Mouse (Mus musculus): Measurements from ENCODE around the gene Trpm4. TPM values are rescaled to one million over a fixed set of nuclear protein-coding genes. Genes with fewer than 3 reads are reported as not detected.

Gene Trpm4
- polyA plus RNA-seq, 1 experiment from 2014 or later, result 21.9 TPM

DNA sequence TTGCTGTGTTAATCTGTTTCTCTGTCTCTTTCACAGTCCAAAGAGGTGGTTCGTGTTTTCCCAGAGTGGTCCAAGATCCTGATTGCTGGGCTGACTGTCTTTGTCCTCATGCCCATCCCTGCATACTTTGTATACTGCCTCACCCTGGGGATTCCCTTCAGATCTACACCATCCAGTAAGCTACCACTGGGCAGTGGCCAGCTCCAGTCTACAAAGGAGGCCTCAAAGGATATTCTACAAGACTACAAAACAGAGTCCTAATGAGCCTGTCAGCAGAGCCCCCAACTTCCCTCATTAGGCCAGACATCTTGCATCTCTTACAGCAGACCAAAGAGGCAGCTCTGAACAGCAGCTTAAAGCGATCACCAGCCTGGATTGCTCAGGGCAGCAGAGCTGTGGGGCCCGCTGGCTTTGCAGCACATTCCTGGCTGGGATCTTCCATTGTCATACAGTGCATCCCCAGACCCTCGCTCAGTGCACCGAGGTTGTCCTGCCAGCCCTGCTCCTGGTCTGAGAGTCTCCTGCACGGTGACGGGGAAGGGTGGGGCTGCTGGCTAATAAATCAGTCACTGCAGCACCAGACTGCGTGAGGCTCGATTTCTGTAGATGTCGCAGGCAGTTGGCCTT is 60.7 kb downstream of the Trpm4 start:
- Histone ChIP-seq H3K36me3 (ENCODE audit: insufficient read depth, low read length) (no peaks in the 10 kb centered on the region), H3K9ac (replicated peaks; ENCODE audit: low read depth) (no peak overlapping the region), H3K4me2 (replicated peaks; ENCODE audit: low read depth, low read length) (no peak overlapping the region), H3K27me3 (replicated peaks; ENCODE audit: insufficient read depth, low read length) (no peaks in the 10 kb centered on the region), H3K4me1 (ENCODE audit: insufficient read depth, low read depth, low read length) (no peaks in the 10 kb centered on the region), H3K9me3 (ENCODE audit: low read length) (no peaks in the 10 kb centered on the region), H3K4me3 (ENCODE audit: low read depth, low read length) (no peak overlapping the region), H3K27ac (ENCODE audit: low read length) (no peak overlapping the region)
- no peak for TF ChIP-seq CTCF (IDR thresholded peaks at IDR 0.05)
- TF ChIP-seq EP300 (IDR thresholded peaks at IDR 0.05), result no peak
- 65% methylated on average over 10 of the region's 10 CpGs for WGBS
- ATAC-seq (no peak), DNase-seq (ENCODE audit: low spot score) (no peak)

DNA sequence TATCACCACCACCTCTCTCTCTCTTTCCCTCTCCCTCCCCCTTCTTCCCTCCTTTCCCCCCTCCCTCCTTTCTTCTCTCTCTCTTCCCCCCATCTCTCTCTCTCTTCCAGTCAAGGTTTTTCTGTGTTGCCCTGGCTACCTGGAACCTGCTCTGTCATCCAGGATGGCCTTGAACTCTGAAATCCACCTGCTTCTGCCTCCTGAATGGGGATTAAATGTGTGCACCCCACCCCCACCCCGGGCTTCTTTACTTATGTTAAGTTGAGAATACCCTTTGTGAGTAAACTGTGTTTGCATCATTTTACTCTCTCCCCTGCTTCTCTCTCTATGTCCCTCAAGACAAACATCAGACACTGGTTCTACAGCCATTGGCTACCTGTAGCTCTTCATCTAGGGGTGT is 68.1 kb downstream of the Trpm4 start:
- no peak overlapping the region for H3K4me3 ChIP-seq (ENCODE audit: low read depth, low read length)
- no peak overlapping the region for H3K27ac ChIP-seq (ENCODE audit: low read length)
- no peak for ATAC-seq
- H3K4me1 ChIP-seq (ENCODE audit: insufficient read depth, low read depth, low read length), result 0 out of 2 replicates have a peak, but pooled peaks cover 3% of the 10 kb centered on the region
- H3K9me3 ChIP-seq (ENCODE audit: low read length), result no peaks in the 10 kb centered on the region
- H3K36me3 ChIP-seq (ENCODE audit: insufficient read depth, low read length), result no peaks in the 10 kb centered on the region
- no peak overlapping the region for H3K4me2 ChIP-seq (replicated peaks; ENCODE audit: low read depth, low read length)
- no peaks in the 10 kb centered on the region for H3K27me3 ChIP-seq (replicated peaks; ENCODE audit: insufficient read depth, low read length)
- no peak for DNase-seq (ENCODE audit: low spot score)
- no peak overlapping the region for H3K9ac ChIP-seq (replicated peaks; ENCODE audit: low read depth)
- WGBS, result 74% methylated on average over 1 of the region's 1 CpGs
- TF ChIP-seq CTCF (IDR thresholded peaks at IDR 0.05) (no peak), EP300 (IDR thresholded peaks at IDR 0.05) (no peak)

DNA sequence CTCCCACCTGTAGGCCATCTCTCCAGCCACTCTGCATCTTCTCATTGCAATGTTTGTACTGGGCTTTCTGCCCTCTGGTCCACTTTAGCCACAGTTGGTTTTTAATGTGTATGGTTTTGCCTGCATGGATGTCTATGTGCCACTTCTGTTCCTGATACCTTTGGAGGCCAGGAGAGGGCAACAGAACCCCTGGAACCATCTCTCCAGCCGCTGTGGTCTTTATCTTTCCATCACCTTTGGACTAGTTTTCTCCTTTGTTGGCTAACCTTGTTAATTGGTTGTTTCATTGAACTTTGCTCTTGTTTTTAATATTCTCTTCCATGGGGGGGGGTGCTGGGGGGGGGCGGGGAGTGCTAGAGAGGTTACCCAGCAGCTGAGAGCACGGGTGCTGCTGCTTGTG is 69.2 kb downstream of the Trpm4 start:
- WGBS, result 74% methylated on average over 3 of the region's 3 CpGs
- no peak for ATAC-seq
- Histone ChIP-seq H3K27me3 (replicated peaks; ENCODE audit: insufficient read depth, low read length) (0 out of 2 replicates have a peak, but pooled peaks cover 3% of the 10 kb centered on the region), H3K9me3 (ENCODE audit: low read length) (no peaks in the 10 kb centered on the region), H3K4me2 (replicated peaks; ENCODE audit: low read depth, low read length) (no peak overlapping the region), H3K4me1 (ENCODE audit: insufficient read depth, low read depth, low read length) (0 out of 2 replicates have a peak, but pooled peaks cover 3% of the 10 kb centered on the region), H3K4me3 (ENCODE audit: low read depth, low read length) (no peak overlapping the region), H3K36me3 (ENCODE audit: insufficient read depth, low read length) (no peaks in the 10 kb centered on the region), H3K27ac (ENCODE audit: low read length) (no peak overlapping the region), H3K9ac (replicated peaks; ENCODE audit: low read depth) (no peak overlapping the region)
- DNase-seq (ENCODE audit: low spot score), result no peak
- TF ChIP-seq CTCF (IDR thresholded peaks at IDR 0.05), result peak; percentile 7; the same call in 1 of the 2 replicates
- TF ChIP-seq EP300 (IDR thresholded peaks at IDR 0.05), result no peak

DNA sequence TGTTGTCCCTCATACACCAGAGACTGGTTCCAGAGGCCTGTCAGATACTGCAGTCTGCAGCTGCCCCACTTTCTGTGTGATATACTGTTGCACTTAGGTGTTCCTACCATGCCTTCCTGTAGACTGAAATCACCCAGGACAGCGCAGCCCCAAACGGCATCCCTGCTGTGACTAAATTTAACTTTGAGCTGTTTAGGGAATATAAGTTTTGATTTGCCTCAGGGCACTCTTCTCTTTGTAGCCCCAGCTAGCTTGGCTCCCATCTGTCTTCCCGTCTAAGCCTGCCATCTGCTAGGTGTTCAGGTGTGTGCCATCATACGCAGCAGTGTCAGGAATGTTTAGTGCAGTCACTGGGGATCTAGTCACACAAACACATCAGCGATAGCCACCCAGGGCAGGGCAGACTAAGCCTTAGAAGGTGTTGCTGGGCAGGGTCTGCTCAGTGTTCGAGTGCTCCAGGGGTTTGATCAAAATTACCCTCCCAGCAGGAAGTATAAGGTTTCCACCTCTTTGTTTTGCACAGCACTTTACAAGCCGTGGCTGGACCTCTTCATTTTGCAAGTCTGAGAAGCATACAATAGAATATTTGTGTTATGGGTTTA is 70.5 kb downstream of the Trpm4 start:
- 59% methylated on average over 7 of the region's 7 CpGs for WGBS
- no peak overlapping the region for H3K4me3 ChIP-seq (ENCODE audit: low read depth, low read length)
- no peak overlapping the region for H3K4me2 ChIP-seq (replicated peaks; ENCODE audit: low read depth, low read length)
- H3K9me3 ChIP-seq (ENCODE audit: low read length), result no peaks in the 10 kb centered on the region
- DNase-seq (ENCODE audit: low spot score), result no peak
- 0 out of 2 replicates have a peak, but pooled peaks cover 3% of the 10 kb centered on the region for H3K27me3 ChIP-seq (replicated peaks; ENCODE audit: insufficient read depth, low read length)
- TF ChIP-seq EP300 (IDR thresholded peaks at IDR 0.05), result no peak
- TF ChIP-seq CTCF (IDR thresholded peaks at IDR 0.05), result no peak
- 0 out of 2 replicates have a peak, but pooled peaks cover 3% of the 10 kb centered on the region for H3K4me1 ChIP-seq (ENCODE audit: insufficient read depth, low read depth, low read length)
- ATAC-seq, result no peak
- H3K9ac ChIP-seq (replicated peaks; ENCODE audit: low read depth), result no peak overlapping the region
- no peaks in the 10 kb centered on the region for H3K36me3 ChIP-seq (ENCODE audit: insufficient read depth, low read length)
- H3K27ac ChIP-seq (ENCODE audit: low read length), result no peak overlapping the region

DNA sequence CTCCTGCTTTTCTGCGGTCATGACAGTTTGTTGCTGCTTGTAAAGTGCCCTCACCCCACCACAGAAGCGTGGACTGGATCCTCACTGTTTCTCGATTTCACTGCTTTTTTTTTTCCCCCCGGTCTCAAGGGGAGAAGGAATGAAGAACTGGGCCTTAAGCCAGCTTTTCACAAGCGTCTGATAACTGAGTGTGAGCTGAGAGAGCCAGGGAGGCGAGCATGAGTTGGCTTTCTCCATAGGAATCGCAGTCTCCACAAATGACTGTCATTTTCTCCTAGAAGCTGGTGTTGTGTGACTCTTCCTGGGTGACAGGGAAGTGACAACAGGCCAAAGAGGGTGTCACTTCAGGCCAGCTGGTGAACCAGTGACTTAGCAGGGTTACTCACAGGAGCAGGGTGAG is 71.3 kb downstream of the Trpm4 start:
- no peak overlapping the region for H3K4me3 ChIP-seq (ENCODE audit: low read depth, low read length)
- H3K4me2 ChIP-seq (replicated peaks; ENCODE audit: low read depth, low read length), result no peak overlapping the region
- no peaks in the 10 kb centered on the region for H3K36me3 ChIP-seq (ENCODE audit: insufficient read depth, low read length)
- H3K4me1 ChIP-seq (ENCODE audit: insufficient read depth, low read depth, low read length), result 0 out of 2 replicates have a peak, but pooled peaks cover 3% of the 10 kb centered on the region
- 0 out of 2 replicates have a peak, but pooled peaks cover 3% of the 10 kb centered on the region for H3K27me3 ChIP-seq (replicated peaks; ENCODE audit: insufficient read depth, low read length)
- no peak overlapping the region for H3K27ac ChIP-seq (ENCODE audit: low read length)
- ATAC-seq, result peak; percentile 40; the same call in 1 of the 2 replicates
- H3K9me3 ChIP-seq (ENCODE audit: low read length), result no peaks in the 10 kb centered on the region
- H3K9ac ChIP-seq (replicated peaks; ENCODE audit: low read depth), result no peak overlapping the region
- TF ChIP-seq CTCF (IDR thresholded peaks at IDR 0.05), result no peak
- no peak for TF ChIP-seq EP300 (IDR thresholded peaks at IDR 0.05)
- DNase-seq (ENCODE audit: low spot score), result peak; percentile 54
- 31% methylated on average over 7 of the region's 7 CpGs for WGBS

DNA sequence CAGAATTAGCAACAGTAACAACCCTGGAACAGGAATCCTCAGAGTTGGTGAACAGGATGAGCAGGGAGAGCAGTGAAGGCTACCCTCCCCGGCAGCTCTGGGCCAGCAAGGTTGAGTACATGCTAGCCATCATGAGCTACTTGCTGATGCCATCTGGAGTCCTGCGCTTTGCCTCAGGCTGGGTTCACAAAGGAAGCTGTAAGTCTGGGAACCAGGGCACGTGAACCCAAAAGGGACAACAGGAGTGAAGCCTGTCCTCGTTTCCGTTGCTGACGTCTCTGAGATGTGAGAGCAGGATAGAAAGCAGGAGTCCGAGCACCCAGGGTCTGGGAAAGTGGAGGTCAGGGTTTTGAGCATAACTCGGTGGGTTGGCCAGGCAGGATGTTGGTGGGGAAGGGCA is 74.3 kb downstream of the Trpm4 start:
- H3K27ac ChIP-seq (ENCODE audit: low read length), result no peak overlapping the region
- 0 out of 2 replicates have a peak, but pooled peaks cover 3% of the 10 kb centered on the region for H3K27me3 ChIP-seq (replicated peaks; ENCODE audit: insufficient read depth, low read length)
- DNase-seq (ENCODE audit: low spot score), result no peak
- 0 out of 2 replicates have a peak, but pooled peaks cover 3% of the 10 kb centered on the region for H3K4me1 ChIP-seq (ENCODE audit: insufficient read depth, low read depth, low read length)
- H3K4me2 ChIP-seq (replicated peaks; ENCODE audit: low read depth, low read length), result no peak overlapping the region
- H3K9me3 ChIP-seq (ENCODE audit: low read length), result no peaks in the 10 kb centered on the region
- no peak for ATAC-seq
- H3K36me3 ChIP-seq (ENCODE audit: insufficient read depth, low read length), result no peaks in the 10 kb centered on the region
- TF ChIP-seq CTCF (IDR thresholded peaks at IDR 0.05), result no peak
- TF ChIP-seq EP300 (IDR thresholded peaks at IDR 0.05), result no peak
- WGBS, result 85% methylated on average over 8 of the region's 8 CpGs
- H3K9ac ChIP-seq (replicated peaks; ENCODE audit: low read depth), result no peak overlapping the region
- no peak overlapping the region for H3K4me3 ChIP-seq (ENCODE audit: low read depth, low read length)

Data from lung, postnatal 0 days (tissue).